In genomic region chr16:24840073-24840472, GRCm38 (mm10) we compare ENCODE assay signal across 25 mouse cellular contexts.
"Had no signal": no experiment of that assay in that cellular context is flagged by ENCODE, and none has a peak within 500 bp of the region (broad histone marks: within the 10 kb centered on the region; RNA-seq: fewer than 3 reads in every experiment).

No protein-coding gene starts in this region.

- H3K4me1 ChIP-seq: hindbrain, embryonic 13.5 days; hindbrain, embryonic 15.5 days; intestine, embryonic 15.5 days; limb, embryonic 13.5 days; limb, embryonic 15.5 days; liver, embryonic 12.5 days had no signal

- H3K4me3 ChIP-seq: heart, adult 2 months; heart, embryonic 13.5 days; heart, embryonic 15.5 days; hindbrain, embryonic 13.5 days; hindbrain, embryonic 15.5 days; intestine, embryonic 15.5 days; layer of hippocampus, adult 2 months; limb, embryonic 13.5 days; limb, embryonic 15.5 days; liver, embryonic 12.5 days had no signal

- H3K27me3 ChIP-seq: heart, embryonic 13.5 days; heart, embryonic 15.5 days; hindbrain, embryonic 13.5 days; hindbrain, embryonic 15.5 days; intestine, embryonic 15.5 days; limb, embryonic 13.5 days; limb, embryonic 15.5 days; liver, embryonic 12.5 days had no signal

- H3K27ac ChIP-seq: heart, adult 2 months; heart, embryonic 13.5 days; heart, embryonic 15.5 days; hindbrain, embryonic 13.5 days; hindbrain, embryonic 15.5 days; hindbrain, postnatal 0 days; intestine, embryonic 15.5 days; limb, embryonic 13.5 days; limb, embryonic 15.5 days; liver, embryonic 12.5 days; liver, embryonic 14.5 days had no signal

- H3K36me3 ChIP-seq: heart, embryonic 15.5 days; hindbrain, embryonic 13.5 days; hindbrain, embryonic 15.5 days; intestine, embryonic 15.5 days; limb, embryonic 15.5 days; liver, embryonic 12.5 days had no signal

- DNase-seq: gastrocnemius, postnatal 14 days; gastrocnemius, postnatal 36 days; heart, adult 11 months; heart, adult 2 months; heart, postnatal 14 days; heart, postnatal 36 days; kidney, adult 18-20 months; kidney, adult 8-10 months; kidney, postnatal 10 days; kidney, postnatal 25 days; kidney, postnatal 4 days; left cerebral cortex, postnatal 4 days; lung, adult 18-20 months had no signal

- H3K9me3 ChIP-seq: heart, embryonic 13.5 days; heart, embryonic 15.5 days; hindbrain, embryonic 13.5 days; hindbrain, embryonic 15.5 days; intestine, embryonic 15.5 days; limb, embryonic 13.5 days; limb, embryonic 15.5 days; liver, embryonic 12.5 days had no signal

- H3K9ac ChIP-seq: heart, embryonic 13.5 days; heart, embryonic 15.5 days; hindbrain, embryonic 13.5 days; hindbrain, embryonic 15.5 days; intestine, embryonic 15.5 days; limb, embryonic 13.5 days; limb, embryonic 15.5 days; liver, embryonic 12.5 days; liver, embryonic 14.5 days had no signal

- H3K4me2 ChIP-seq: heart, embryonic 11.5 days; heart, embryonic 13.5 days; heart, embryonic 15.5 days; hindbrain, embryonic 13.5 days; hindbrain, embryonic 15.5 days; intestine, embryonic 15.5 days; limb, embryonic 13.5 days; limb, embryonic 15.5 days; liver, embryonic 12.5 days had no signal
